8 mouse cellular contexts compared by ENCODE assay signal in genomic region chr4:83485250-83485649, GRCm38 (mm10). TPM values are rescaled to one million over a fixed set of nuclear protein-coding genes. Genes with fewer than 3 reads are reported as not detected.
DNase-seq lines count a peak whose midpoint lies in the region; ATAC-seq and TF ChIP-seq lines count a peak whose summit lies in the region.

No protein-coding gene starts in this region.

- DNase-seq in heart, adult 11 months, result no peak
- DNase-seq in forebrain, embryonic 14.5 days (ENCODE audit: low spot score), result no peak
- DNase-seq in B cell, adult 2 months, result no peak
- no peak for DNase-seq in right cerebral cortex, adult 18-20 months
- DNase-seq in thymus, postnatal 36 days, result no peak

- H3K4me3 ChIP-seq in heart, embryonic 12.5 days, result peak overlapping the region; percentile 82
- peak overlapping the region; percentile 85 for H3K4me3 ChIP-seq in E14TG2a.4 (replicated peaks; ENCODE audit: low read length)
- H3K4me3 ChIP-seq in forebrain, embryonic 14.5 days (ENCODE audit: low read depth, low read length), result peak overlapping the region; percentile 90
- peak overlapping the region; percentile 98 for H3K4me3 ChIP-seq in liver, embryonic 15.5 days (replicated peaks)

- peak overlapping the region; percentile 94; the same call in 1 of the 2 replicates for H3K27ac ChIP-seq in heart, embryonic 12.5 days (ENCODE audit: poor library complexity, severe bottlenecking)
- peak overlapping the region; percentile 99; the same call in 1 of the 2 replicates for H3K27ac ChIP-seq in forebrain, embryonic 14.5 days (ENCODE audit: low read depth, low read length)
- H3K27ac ChIP-seq in liver, embryonic 15.5 days (replicated peaks), result peak overlapping the region; percentile 96

- no peak for ATAC-seq in heart, embryonic 12.5 days (ENCODE audit: insufficient number of reproducible peaks, low FRiP score)
- ATAC-seq in forebrain, embryonic 14.5 days, result no peak
- no peak for ATAC-seq in liver, embryonic 15.5 days (ENCODE audit: insufficient read depth)

- peaks cover 12% of the 10 kb centered on the region for H3K4me1 ChIP-seq in heart, embryonic 12.5 days (replicated peaks)
- peaks cover 63% of the 10 kb centered on the region for H3K4me1 ChIP-seq in E14TG2a.4 (replicated peaks; ENCODE audit: low read depth, low read length)
- H3K4me1 ChIP-seq in forebrain, embryonic 14.5 days (ENCODE audit: control insufficient read depth, insufficient read depth, low read length), result peaks cover 11% of the 10 kb centered on the region
- H3K4me1 ChIP-seq in liver, embryonic 15.5 days (replicated peaks), result peaks cover 28% of the 10 kb centered on the region

- H3K36me3 ChIP-seq in heart, embryonic 12.5 days, result peaks cover 24% of the 10 kb centered on the region
- peaks cover 44% of the 10 kb centered on the region for H3K36me3 ChIP-seq in E14TG2a.4 (ENCODE audit: insufficient read depth, low read length)
- H3K36me3 ChIP-seq in forebrain, embryonic 14.5 days (ENCODE audit: control insufficient read depth, insufficient read depth, low read length), result peaks cover 39% of the 10 kb centered on the region
- H3K36me3 ChIP-seq in liver, embryonic 15.5 days (replicated peaks), result peaks cover 32% of the 10 kb centered on the region

- H3K9me3 ChIP-seq in heart, embryonic 12.5 days (replicated peaks), result no peaks in the 10 kb centered on the region
- no peaks in the 10 kb centered on the region for H3K9me3 ChIP-seq in E14TG2a.4 (ENCODE audit: low read length)
- H3K9me3 ChIP-seq in forebrain, embryonic 14.5 days (replicated peaks; ENCODE audit: control insufficient read depth, low read length), result no peaks in the 10 kb centered on the region
- no peaks in the 10 kb centered on the region for H3K9me3 ChIP-seq in liver, embryonic 15.5 days (replicated peaks)

- H3K4me2 ChIP-seq in heart, embryonic 12.5 days, result peak overlapping the region; percentile 72
- peak overlapping the region; percentile 60 for H3K4me2 ChIP-seq in forebrain, embryonic 14.5 days (ENCODE audit: low read length)
- H3K4me2 ChIP-seq in liver, embryonic 15.5 days, result peak overlapping the region; percentile 84

- no peak for TF ChIP-seq CTCF in E14TG2a.4 (conservative IDR thresholded peaks at IDR 0.05; ENCODE audit: low read length)

- H3K27me3 ChIP-seq in heart, embryonic 12.5 days (replicated peaks), result no peaks in the 10 kb centered on the region
- H3K27me3 ChIP-seq in E14TG2a.4 (ENCODE audit: insufficient read depth, low read length), result no peaks in the 10 kb centered on the region
- no peaks in the 10 kb centered on the region for H3K27me3 ChIP-seq in forebrain, embryonic 14.5 days (replicated peaks; ENCODE audit: control insufficient read depth, insufficient read depth, low read length)
- H3K27me3 ChIP-seq in liver, embryonic 15.5 days, result no peaks in the 10 kb centered on the region

- 32% methylated on average over 12 of the region's 12 CpGs for whole genome bisulfite sequencing in heart, embryonic 12.5 days
- 16% methylated on average over 12 of the region's 12 CpGs for WGBS in forebrain, embryonic 14.5 days
- WGBS in liver, embryonic 15.5 days (ENCODE audit: insufficient replicate concordance), result 29% methylated on average over 12 of the region's 12 CpGs

- H3K9ac ChIP-seq in heart, embryonic 12.5 days, result peak overlapping the region; percentile 85
- peak overlapping the region; percentile 98 for H3K9ac ChIP-seq in forebrain, embryonic 14.5 days (ENCODE audit: low read length)
- H3K9ac ChIP-seq in liver, embryonic 15.5 days, result peak overlapping the region; percentile 92

RNA-seq across cellular contexts. Expression of gene Psip1, which starts 1.0 kb away (rescaled TPM):
- polyA plus RNA-seq in heart, embryonic 12.5 days (2016; fragmentation: Nextera tagmentation; extraction: Ambion mirVana), result 119 and 127 TPM in 2 replicates
- polyA plus RNA-seq in forebrain, embryonic 14.5 days (2014; fragmentation: Nextera tagmentation; extraction: Ambion mirVana), result 299 and 320 TPM in 2 replicates
- polyA plus RNA-seq in liver, embryonic 15.5 days (2015; fragmentation: Nextera tagmentation; extraction: Ambion mirVana), result 37.1 and 42.8 TPM in 2 replicates

RNA-seq across cellular contexts. Expression of gene Ccdc171, which starts 40.1 kb away (rescaled TPM):
- 3.5 and 3.9 TPM in 2 replicates for polyA plus RNA-seq in heart, embryonic 12.5 days (2016; fragmentation: Nextera tagmentation; extraction: Ambion mirVana)
- 3.8 and 6.1 TPM in 2 replicates for polyA plus RNA-seq in forebrain, embryonic 14.5 days (2014; fragmentation: Nextera tagmentation; extraction: Ambion mirVana)
- 0.86 and 1.0 TPM in 2 replicates for polyA plus RNA-seq in liver, embryonic 15.5 days (2015; fragmentation: Nextera tagmentation; extraction: Ambion mirVana)
